Mouse (Mus musculus): ENCODE data around the gene Fmo6. TPM values are rescaled to one million over a fixed set of nuclear protein-coding genes. Genes with fewer than 3 reads are reported as not detected.

Fmo6 gene
- polyA plus RNA-seq, 1 experiment from 2014 or later: 0.11 TPM

DNA sequence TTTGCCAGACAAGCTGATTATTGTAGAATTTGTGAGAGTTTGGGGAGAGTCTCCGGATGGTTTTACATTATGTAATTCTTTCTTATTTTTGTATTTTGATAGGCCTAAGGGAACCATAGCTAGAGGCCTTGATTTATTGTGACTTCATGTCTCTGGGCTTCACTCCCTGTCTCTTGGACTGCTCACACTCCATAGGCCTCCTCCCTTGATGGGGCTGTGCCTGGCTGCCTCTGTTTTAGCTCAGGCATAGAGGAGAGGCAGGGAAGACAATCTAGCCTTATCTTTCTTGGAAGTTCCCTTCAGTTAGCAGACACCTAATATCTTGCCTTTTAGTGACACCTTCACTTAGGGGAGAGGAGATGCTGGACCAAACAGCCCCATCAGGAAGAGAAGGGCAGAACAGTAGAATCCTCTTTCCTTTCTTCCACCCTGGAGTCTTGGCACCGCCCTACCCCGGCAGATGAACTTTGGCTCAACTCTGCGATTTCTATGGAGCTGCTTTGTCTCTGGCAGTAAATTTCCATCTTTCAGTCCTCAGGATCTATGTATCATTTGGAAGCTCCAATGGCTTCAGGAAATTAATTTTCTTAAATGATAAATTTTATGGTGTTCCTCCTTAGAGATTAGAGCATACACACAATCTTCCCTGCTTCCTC is 1.5 kb upstream of the Fmo6 start:
- H3K9ac ChIP-seq (replicated peaks): no peak overlapping the region
- no peaks in the 10 kb centered on the region for H3K9me3 ChIP-seq
- no peaks in the 10 kb centered on the region for H3K36me3 ChIP-seq
- H3K27ac ChIP-seq: no peak overlapping the region
- 87% methylated on average over 4 of the region's 4 CpGs for WGBS
- H3K4me2 ChIP-seq: no peak overlapping the region
- ATAC-seq (ENCODE audit: insufficient number of reproducible peaks, insufficient read depth, low FRiP score, low TSS enrichment, low read depth): peak; percentile 62; the same call in 1 of the 2 replicates
- no peak overlapping the region for H3K4me3 ChIP-seq (replicated peaks)
- H3K27me3 ChIP-seq: peaks cover 4% of the 10 kb centered on the region
- peaks cover 13% of the 10 kb centered on the region for H3K4me1 ChIP-seq (replicated peaks)

DNA sequence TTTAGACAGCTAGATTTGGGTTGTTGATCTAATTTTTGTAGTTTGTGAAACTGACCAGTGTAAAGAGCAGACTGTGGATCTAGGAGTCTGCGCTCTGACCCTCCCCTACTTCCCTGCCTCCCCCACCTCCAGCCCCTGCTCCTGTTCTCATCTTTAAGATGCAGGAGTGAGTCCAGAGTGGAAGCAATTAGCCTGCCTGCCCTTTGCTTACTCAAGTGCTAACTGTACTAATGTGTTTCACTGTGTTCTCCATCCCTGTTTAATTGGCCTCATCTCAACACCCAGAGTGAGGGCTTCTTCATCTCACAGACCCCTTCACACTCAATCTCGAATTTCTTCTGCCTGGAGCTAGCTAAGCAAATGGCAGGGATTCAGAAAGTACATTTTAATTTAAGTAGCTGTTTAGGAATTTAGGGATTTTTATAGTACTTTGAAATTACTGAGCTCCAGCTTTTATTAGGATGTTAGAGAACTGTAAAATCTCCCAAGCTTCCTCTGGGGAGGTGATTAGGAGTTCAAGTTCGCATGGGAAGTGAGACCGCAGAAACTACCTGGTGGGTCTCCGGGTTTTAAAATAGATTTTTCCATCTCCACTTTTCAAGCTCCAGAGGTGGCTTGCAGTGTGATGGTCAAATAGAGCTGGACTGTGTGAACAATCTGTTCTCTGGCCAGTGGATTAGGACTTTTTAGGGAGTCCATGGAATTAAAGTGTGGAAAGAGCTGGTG is 818 bp upstream of the Fmo6 start:
- Histone ChIP-seq H3K9me3 (no peaks in the 10 kb centered on the region), H3K9ac (replicated peaks) (no peak overlapping the region), H3K27me3 (peaks cover 4% of the 10 kb centered on the region), H3K27ac (peak overlapping the region; percentile 20; the same call in 1 of the 2 replicates), H3K4me1 (replicated peaks) (peaks cover 11% of the 10 kb centered on the region), H3K36me3 (no peaks in the 10 kb centered on the region), H3K4me2 (no peak overlapping the region), H3K4me3 (replicated peaks) (no peak overlapping the region)
- ATAC-seq (ENCODE audit: insufficient number of reproducible peaks, insufficient read depth, low FRiP score, low TSS enrichment, low read depth): peak; percentile 78
- 33% methylated on average over 5 of the region's 5 CpGs for WGBS

DNA sequence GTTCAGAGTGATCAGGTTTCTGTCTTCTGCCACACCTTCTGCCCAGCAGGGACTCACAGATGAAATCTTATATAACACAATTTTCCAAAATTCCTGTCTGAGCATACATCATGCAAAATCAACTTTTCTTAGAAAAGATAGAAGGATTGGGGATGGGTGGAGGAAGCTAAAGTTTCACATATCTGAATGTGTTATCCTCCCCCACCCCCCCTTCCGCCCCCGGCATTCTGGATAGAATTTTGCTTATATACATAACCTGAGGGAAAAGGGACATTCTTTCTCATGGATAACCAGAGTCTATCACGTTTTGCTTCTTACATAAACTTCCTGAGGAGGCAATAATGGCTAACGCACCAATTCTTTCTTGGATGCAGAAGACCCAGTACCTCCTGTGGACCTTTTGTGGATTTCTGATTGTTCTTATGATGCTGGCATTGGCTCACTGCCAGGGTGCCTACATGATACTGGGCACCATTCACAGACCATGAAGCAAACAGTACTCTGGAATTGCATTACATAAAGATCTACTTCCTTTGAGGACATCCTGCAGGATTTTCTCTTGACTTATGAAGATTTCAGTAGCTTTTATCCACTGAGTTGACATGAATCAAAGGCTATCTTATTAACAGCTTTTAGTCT is 2.8 kb downstream of the Fmo6 start:
- Histone ChIP-seq H3K4me2 (no peak overlapping the region), H3K4me3 (replicated peaks) (no peak overlapping the region), H3K27ac (no peak overlapping the region), H3K4me1 (replicated peaks) (peaks cover 11% of the 10 kb centered on the region), H3K27me3 (no peaks in the 10 kb centered on the region), H3K9ac (replicated peaks) (no peak overlapping the region), H3K9me3 (no peaks in the 10 kb centered on the region), H3K36me3 (no peaks in the 10 kb centered on the region)
- WGBS: 81% methylated on average over 4 of the region's 4 CpGs
- no peak for ATAC-seq (ENCODE audit: insufficient number of reproducible peaks, insufficient read depth, low FRiP score, low TSS enrichment, low read depth)

DNA sequence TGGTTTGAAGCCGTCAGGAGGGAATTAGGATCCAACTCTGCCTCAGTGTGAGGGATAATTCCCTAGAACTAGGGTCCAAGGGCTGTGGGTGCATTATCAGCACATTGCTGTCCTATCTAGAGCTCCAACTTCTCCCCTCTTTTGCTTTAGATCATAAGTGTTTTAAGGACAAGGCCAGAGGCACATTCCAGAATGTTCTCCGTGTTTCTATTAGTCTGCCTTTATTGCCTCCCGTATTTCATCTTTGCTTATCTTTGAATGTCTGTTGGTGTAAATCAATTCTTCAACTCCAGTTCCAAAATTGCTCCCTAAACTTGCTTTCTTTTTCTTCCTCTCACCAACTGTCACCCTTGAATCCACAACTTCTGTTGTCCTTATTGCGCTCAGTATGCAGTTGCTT is 4.9 kb downstream of the Fmo6 start:
- Histone ChIP-seq H3K4me2 (no peak overlapping the region), H3K4me3 (replicated peaks) (no peak overlapping the region), H3K9me3 (no peaks in the 10 kb centered on the region), H3K4me1 (replicated peaks) (no peaks in the 10 kb centered on the region), H3K27me3 (no peaks in the 10 kb centered on the region), H3K36me3 (no peaks in the 10 kb centered on the region), H3K9ac (replicated peaks) (no peak overlapping the region), H3K27ac (no peak overlapping the region)
- no peak for ATAC-seq (ENCODE audit: insufficient number of reproducible peaks, insufficient read depth, low FRiP score, low TSS enrichment, low read depth)
- whole genome bisulfite sequencing: 79% methylated on average over 4 of the region's 4 CpGs

DNA sequence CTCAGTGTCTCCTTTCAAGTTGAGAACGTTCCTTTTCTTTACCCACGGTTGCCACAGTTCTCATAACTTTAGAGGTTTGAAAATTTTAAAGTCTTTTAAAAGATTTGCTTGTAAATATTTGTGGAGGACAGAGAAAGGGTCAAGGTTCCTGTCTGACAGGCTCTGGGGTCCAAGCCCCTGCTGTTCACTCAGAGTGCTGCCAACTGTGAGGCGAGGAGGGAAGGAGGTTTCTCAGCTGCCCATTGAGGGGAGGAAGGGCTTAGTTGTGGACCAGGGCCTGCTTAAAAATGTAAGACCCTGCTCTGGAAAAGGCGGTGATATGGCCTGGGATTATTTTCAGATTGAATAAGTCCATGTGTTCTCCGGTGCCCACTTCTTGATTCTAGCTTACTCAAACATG is 5.4 kb downstream of the Fmo6 start:
- Histone ChIP-seq H3K4me3 (replicated peaks) (no peak overlapping the region), H3K27me3 (no peaks in the 10 kb centered on the region), H3K4me2 (no peak overlapping the region), H3K4me1 (replicated peaks) (no peaks in the 10 kb centered on the region), H3K27ac (no peak overlapping the region), H3K9ac (replicated peaks) (no peak overlapping the region), H3K36me3 (no peaks in the 10 kb centered on the region), H3K9me3 (no peaks in the 10 kb centered on the region)
- ATAC-seq (ENCODE audit: insufficient number of reproducible peaks, insufficient read depth, low FRiP score, low TSS enrichment, low read depth): no peak
- 69% methylated on average over 5 of the region's 5 CpGs for WGBS

DNA sequence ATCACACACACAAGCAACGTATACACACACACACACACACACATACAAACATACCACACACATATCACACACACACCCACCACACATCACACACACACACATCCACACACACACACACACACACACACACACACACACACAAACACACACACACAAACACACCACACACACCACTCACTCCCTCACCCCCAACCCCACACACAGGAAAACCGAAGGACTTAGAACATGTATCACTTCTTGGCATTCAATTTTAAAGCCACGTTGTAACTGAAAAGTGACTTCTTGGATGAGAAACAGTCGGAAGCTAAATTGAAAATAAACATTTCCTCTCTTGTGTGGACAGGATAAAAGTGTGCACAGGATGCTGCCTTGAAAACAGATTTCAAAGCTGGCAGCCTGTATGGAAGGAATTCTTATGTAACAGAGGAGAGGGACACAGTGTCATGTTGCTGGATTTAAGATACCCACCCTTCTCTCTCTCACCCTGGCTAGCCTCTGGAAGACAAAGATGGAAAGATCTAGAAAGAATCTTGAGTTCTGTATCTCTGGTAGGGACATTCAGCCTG is 5.9 kb downstream of the Fmo6 start:
- no peak for ATAC-seq (ENCODE audit: insufficient number of reproducible peaks, insufficient read depth, low FRiP score, low TSS enrichment, low read depth)
- H3K9ac ChIP-seq (replicated peaks): no peak overlapping the region
- H3K27ac ChIP-seq: no peak overlapping the region
- no peak overlapping the region for H3K4me2 ChIP-seq
- H3K4me3 ChIP-seq (replicated peaks): no peak overlapping the region
- no peaks in the 10 kb centered on the region for H3K9me3 ChIP-seq
- WGBS: 85% methylated on average over 4 of the region's 4 CpGs
- no peaks in the 10 kb centered on the region for H3K4me1 ChIP-seq (replicated peaks)
- H3K27me3 ChIP-seq: no peaks in the 10 kb centered on the region
- no peaks in the 10 kb centered on the region for H3K36me3 ChIP-seq

DNA sequence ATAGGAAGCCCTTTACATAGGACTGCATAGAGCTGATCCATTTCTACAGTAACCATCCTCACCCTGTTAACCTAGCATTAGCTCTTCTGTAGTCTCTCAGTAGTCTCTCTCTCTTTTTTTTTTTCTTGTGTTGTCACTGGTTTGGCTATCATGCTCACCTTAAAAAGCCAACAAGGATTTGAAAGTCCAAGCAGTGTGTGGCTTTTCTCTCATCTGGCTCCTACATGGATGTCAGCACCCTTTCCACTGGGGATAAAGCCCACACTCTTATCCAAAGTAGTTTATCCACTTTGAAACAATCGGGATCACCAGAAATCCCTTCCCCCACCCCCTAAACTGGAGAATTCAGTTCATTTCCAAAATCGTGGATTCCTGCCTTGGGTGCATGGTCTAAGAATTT is 6.7 kb downstream of the Fmo6 start:
- Histone ChIP-seq H3K36me3 (no peaks in the 10 kb centered on the region), H3K4me1 (replicated peaks) (no peaks in the 10 kb centered on the region), H3K4me3 (replicated peaks) (no peak overlapping the region), H3K27me3 (no peaks in the 10 kb centered on the region), H3K4me2 (no peak overlapping the region), H3K9me3 (no peaks in the 10 kb centered on the region), H3K27ac (no peak overlapping the region), H3K9ac (replicated peaks) (no peak overlapping the region)
- 75% methylated on average over 2 of the region's 2 CpGs for WGBS
- no peak for ATAC-seq (ENCODE audit: insufficient number of reproducible peaks, insufficient read depth, low FRiP score, low TSS enrichment, low read depth)

DNA sequence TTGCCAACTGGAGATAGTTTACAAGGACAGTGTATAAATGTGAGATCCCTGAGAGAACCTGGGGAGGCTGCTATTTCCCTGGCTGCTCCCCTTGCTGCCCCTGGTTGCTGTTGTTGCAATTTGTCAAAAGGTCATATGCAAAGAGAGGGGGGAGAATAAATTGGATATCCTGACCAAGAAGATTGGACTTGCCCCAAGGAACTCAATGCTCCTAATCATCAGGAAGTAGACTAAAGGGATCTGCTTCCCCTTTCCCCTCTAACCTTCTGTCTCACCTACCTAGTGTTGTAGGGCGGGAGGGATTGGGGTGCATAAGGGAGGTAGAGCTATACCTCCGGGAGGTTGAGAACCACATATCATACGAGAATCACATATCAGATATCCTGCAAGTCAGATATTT is 8.2 kb downstream of the Fmo6 start:
- no peak overlapping the region for H3K9ac ChIP-seq (replicated peaks)
- ATAC-seq (ENCODE audit: insufficient number of reproducible peaks, insufficient read depth, low FRiP score, low TSS enrichment, low read depth): no peak
- H3K9me3 ChIP-seq: no peaks in the 10 kb centered on the region
- no peaks in the 10 kb centered on the region for H3K4me1 ChIP-seq (replicated peaks)
- no peak overlapping the region for H3K27ac ChIP-seq
- H3K27me3 ChIP-seq: no peaks in the 10 kb centered on the region
- H3K4me2 ChIP-seq: no peak overlapping the region
- no peaks in the 10 kb centered on the region for H3K36me3 ChIP-seq
- no peak overlapping the region for H3K4me3 ChIP-seq (replicated peaks)
- WGBS: 84% methylated on average over 3 of the region's 3 CpGs

DNA sequence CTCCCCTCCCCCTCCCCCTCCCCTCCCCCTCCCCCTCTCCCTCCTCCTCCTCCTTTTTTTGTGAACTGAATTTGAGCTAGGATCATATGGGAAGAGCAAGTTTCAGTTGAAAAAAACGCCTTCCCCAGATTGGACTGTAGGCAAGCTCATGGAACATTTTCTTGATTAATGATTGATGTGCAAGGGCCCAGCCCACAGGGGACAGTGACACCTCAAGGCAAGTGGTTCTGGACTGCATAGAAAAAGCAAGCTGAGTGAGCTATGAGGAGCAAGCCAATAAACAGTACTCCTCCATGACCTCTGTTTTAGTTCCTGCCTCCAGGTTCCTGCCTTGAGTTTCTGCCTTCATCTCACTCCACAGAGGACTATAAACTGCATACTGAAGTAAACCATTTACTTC is 12.2 kb downstream of the Fmo6 start:
- Histone ChIP-seq H3K4me2 (no peak overlapping the region), H3K4me1 (replicated peaks) (no peaks in the 10 kb centered on the region), H3K9ac (replicated peaks) (no peak overlapping the region), H3K27me3 (no peaks in the 10 kb centered on the region), H3K9me3 (no peaks in the 10 kb centered on the region), H3K36me3 (no peaks in the 10 kb centered on the region), H3K27ac (no peak overlapping the region), H3K4me3 (replicated peaks) (no peak overlapping the region)
- ATAC-seq (ENCODE audit: insufficient number of reproducible peaks, insufficient read depth, low FRiP score, low TSS enrichment, low read depth): no peak
- WGBS: 83% methylated on average over 1 of the region's 1 CpGs

DNA sequence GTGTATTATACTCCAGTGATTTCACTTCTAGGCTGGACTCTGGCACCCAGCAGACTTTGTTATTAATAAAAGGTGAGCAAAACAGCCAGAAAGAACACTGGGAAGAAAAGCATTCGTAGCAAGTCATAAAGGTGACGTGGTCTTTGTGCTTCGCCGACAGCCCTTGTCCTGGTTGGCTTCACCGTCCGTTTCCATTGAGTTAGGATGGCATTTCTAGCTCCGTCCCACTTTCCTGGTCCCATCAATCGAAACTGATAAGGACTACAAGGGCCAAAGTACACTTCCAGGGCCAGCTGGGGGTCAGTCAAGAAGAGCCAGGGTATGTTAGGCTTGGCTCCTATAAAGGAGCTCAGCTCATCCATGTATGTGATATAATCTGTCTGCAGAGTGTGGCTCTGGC is 20.7 kb downstream of the Fmo6 start:
- Histone ChIP-seq H3K4me1 (replicated peaks) (no peaks in the 10 kb centered on the region), H3K27ac (no peak overlapping the region), H3K27me3 (no peaks in the 10 kb centered on the region), H3K9ac (replicated peaks) (no peak overlapping the region), H3K4me3 (replicated peaks) (no peak overlapping the region), H3K9me3 (no peaks in the 10 kb centered on the region), H3K4me2 (no peak overlapping the region), H3K36me3 (no peaks in the 10 kb centered on the region)
- WGBS: 79% methylated on average over 8 of the region's 8 CpGs
- no peak for ATAC-seq (ENCODE audit: insufficient number of reproducible peaks, insufficient read depth, low FRiP score, low TSS enrichment, low read depth)

DNA sequence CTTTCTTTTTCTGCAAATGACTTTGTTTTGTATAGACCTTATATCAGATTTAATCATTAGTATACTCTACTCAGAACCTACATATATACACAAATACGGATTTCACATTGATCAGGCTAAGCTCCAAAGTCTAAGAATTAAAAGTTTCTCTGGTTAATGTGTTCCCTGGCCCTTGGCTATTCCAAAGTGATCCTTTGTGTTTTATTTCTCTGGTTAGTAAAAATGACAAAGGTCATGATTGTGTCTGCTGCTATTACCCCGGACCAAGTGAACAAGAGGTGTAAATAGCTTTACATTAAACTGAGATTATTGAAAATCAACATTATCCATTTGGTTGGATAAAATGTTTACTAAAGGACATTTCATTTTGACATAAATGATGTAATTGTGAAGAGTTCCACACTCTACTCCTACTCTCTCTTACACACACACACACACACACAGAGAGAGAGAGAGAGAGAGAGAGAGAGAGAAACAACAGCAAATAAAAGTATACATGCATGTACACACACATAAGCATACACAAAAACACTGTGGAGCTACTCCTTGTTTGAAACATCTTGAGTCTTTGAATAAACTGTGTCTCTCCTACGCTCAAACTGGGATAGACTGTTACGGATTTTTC is 22.3 kb downstream of the Fmo6 start:
- ATAC-seq (ENCODE audit: insufficient number of reproducible peaks, insufficient read depth, low FRiP score, low TSS enrichment, low read depth): no peak
- 87% methylated on average over 4 of the region's 4 CpGs for WGBS

More for the DNA sequence above, 22.3 kb downstream of the Fmo6 start:
- Histone ChIP-seq H3K9ac (replicated peaks) (no peak overlapping the region), H3K4me3 (replicated peaks) (no peak overlapping the region), H3K9me3 (no peaks in the 10 kb centered on the region), H3K36me3 (no peaks in the 10 kb centered on the region), H3K4me1 (replicated peaks) (no peaks in the 10 kb centered on the region), H3K27me3 (no peaks in the 10 kb centered on the region), H3K27ac (no peak overlapping the region), H3K4me2 (no peak overlapping the region)
